Mouse (Mus musculus): ENCODE results near the gene Hcfc1r1.

Hcfc1r1 gene

DNA sequence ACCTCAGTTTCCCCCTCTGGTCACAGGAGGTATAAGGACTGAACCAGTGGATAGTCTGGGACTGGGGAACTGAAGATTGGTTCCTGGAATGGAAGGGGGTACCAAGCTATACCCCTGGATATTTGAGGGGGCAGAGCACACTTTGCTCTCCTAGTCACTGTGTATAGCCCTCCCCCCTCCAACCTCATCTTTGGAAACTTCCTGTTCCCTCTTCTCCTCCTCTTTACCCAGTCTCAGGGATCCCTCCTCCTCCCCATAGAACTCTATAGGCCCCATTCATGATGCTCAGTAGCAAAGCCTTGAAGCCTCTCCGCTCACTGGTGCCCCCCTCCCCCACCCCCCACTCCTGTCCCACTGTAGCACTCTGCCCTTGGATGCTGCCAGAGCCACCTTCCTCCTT, 46.1 kb downstream of the Hcfc1r1 start:
- DNase-seq (ENCODE audit: low spot score in 2 of 2): no peak

DNA sequence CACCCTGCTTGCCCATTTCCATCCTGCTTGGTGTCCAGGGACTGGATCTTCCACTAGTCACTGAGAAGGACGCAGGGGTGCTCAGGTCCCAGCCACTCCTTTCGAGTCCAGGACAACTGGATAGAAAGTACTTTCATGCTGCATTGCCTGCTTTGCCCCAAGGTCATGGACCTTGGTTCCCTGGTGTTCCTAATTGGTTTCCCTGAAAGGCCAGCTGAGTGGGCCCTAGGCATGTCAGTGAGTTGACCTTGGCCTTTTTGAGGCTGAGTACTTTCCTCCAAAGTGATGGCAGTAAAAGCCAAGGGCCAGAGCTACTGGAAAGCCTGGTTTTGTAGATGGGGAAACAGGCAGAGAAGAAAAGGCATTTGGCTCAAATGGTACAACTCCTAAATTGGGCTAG, 48.5 kb downstream of the Hcfc1r1 start:
- no peak for DNase-seq (ENCODE audit: low spot score in 2 of 2)

DNA sequence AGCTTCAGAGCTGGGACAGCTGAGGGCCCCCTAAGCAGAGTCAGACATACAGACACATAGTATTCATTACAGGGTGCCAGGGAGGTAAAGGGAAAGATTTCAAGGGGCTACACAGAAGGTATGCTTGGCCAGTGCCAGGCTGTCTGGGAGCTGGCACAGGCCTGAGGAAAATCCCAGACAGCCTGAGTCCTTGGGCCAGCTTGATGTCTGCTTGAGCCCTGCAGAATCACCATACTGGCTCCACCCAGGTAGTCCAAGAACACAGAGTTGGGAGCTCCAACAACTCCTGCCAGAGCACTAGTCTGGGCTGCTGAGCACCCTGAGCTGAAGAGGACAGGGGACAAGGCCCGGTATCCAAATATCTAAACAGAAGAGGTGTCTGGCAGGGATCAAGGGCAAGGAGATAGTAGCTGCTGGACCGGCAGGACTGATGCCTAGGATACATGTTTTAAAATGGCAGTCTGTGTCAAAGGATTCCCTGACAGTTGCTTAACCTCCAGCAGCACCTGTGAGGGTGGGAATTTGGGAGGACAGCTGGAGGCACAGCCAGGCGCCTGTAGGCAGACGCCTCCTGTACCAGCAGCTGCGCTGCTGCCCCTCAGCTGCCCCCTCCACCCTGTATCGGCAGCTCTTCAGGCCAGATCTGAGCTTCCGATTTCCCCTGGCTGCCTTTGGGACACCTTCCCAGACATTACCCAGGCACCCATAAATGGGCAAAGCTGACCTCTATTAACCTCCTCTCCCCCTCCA, 49.2 kb downstream of the Hcfc1r1 start, which contains the start of gene 1520401A03Rik:
1520401A03Rik (minus strand) TSS at position 408 of the 750 bp plus-strand sequence.
- DNase-seq (ENCODE audit: low spot score in 2 of 2): no peak
